Mouse (Mus musculus): ENCODE measurements at regions not wholly inside any gene's neighbourhood (a gene's known extent, or its start where the extent isn't known, plus 50 kb on each side); places are given as distances from the start of the nearest gene placed in this dataset.
"Not testable (repeated sequence)": the region's sequence is repeated elsewhere in the genome, so short reads cannot be mapped to it uniquely, and the experiment has no call there.

- Histone ChIP-seq H3K36me3 (no peaks in the 10 kb centered on the region), H3K9ac (no peak overlapping the region), H3K4me2 (no peak overlapping the region), H3K4me1 (0 out of 2 replicates have a peak, but pooled peaks cover 3% of the 10 kb centered on the region), H3K27ac (no peak overlapping the region), H3K4me3 (no peak overlapping the region), H3K9me3 (no peaks in the 10 kb centered on the region), H3K27me3 (no peaks in the 10 kb centered on the region)
- no peak for ATAC-seq (ENCODE audit: insufficient number of reproducible peaks, insufficient read depth, low FRiP score, low TSS enrichment, low read depth)
- WGBS: 50% methylated on average over 6 of the region's 6 CpGs
Measured at GRCm38 (mm10) chr4:71307176-71307612, 450.6 kb downstream of the Gm11232 start.

- no peak overlapping the region for H3K4me3 ChIP-seq
- H3K9me3 ChIP-seq: no peaks in the 10 kb centered on the region
- H3K9ac ChIP-seq: no peak overlapping the region
- H3K27ac ChIP-seq: no peak overlapping the region
- 77% methylated on average over 6 of the region's 6 CpGs for WGBS
- H3K4me2 ChIP-seq: no peak overlapping the region
- 0 out of 2 replicates have a peak, but pooled peaks cover 3% of the 10 kb centered on the region for H3K4me1 ChIP-seq
- no peak for ATAC-seq (ENCODE audit: insufficient number of reproducible peaks, insufficient read depth, low FRiP score, low TSS enrichment, low read depth)
- no peaks in the 10 kb centered on the region for H3K27me3 ChIP-seq
- H3K36me3 ChIP-seq: no peaks in the 10 kb centered on the region
Measured at GRCm38 (mm10) chr4:71306690-71307089, 451.1 kb downstream of the Gm11232 start.

- H3K4me3 ChIP-seq; H3K4me2 ChIP-seq; H3K4me1 ChIP-seq; H3K27me3 ChIP-seq; H3K36me3 ChIP-seq; H3K9ac ChIP-seq; H3K27ac ChIP-seq; ATAC-seq (ENCODE audit: insufficient number of reproducible peaks, insufficient read depth, low FRiP score, low TSS enrichment, low read depth): not testable (repeated sequence)
- peaks cover 25% of the 10 kb centered on the region for H3K9me3 ChIP-seq
- WGBS: 76% methylated on average over 3 of the region's 3 CpGs
Measured at GRCm38 (mm10) chr4:71295716-71296115, 462.0 kb downstream of the Gm11232 start.

- Histone ChIP-seq H3K9me3 (peaks cover 42% of the 10 kb centered on the region), H3K36me3 (no peaks in the 10 kb centered on the region), H3K4me2 (no peak overlapping the region), H3K4me3 (no peak overlapping the region), H3K27ac (no peak overlapping the region), H3K9ac (no peak overlapping the region), H3K4me1 (no peaks in the 10 kb centered on the region), H3K27me3 (no peaks in the 10 kb centered on the region)
- WGBS: 94% methylated on average over 10 of the region's 10 CpGs
- no peak for ATAC-seq (ENCODE audit: insufficient number of reproducible peaks, insufficient read depth, low FRiP score, low TSS enrichment, low read depth)
Measured at GRCm38 (mm10) chr4:71291741-71292149, 466.0 kb downstream of the Gm11232 start.

GRCm38 (mm10) chr4:71291111-71291740 is 466.5 kb downstream of the Gm11232 start:
- not testable (repeated sequence) for H3K27ac ChIP-seq; H3K4me3 ChIP-seq; ATAC-seq (ENCODE audit: insufficient number of reproducible peaks, insufficient read depth, low FRiP score, low TSS enrichment, low read depth); H3K4me1 ChIP-seq; H3K36me3 ChIP-seq; H3K9ac ChIP-seq; H3K4me2 ChIP-seq; H3K27me3 ChIP-seq
- WGBS: 94% methylated on average over 22 of the region's 22 CpGs
- peaks cover 42% of the 10 kb centered on the region for H3K9me3 ChIP-seq

GRCm38 (mm10) chr4:71283147-71283546 is 474.6 kb downstream of the Gm11232 start:
- Histone ChIP-seq H3K4me1 (no peaks in the 10 kb centered on the region), H3K27ac (no peak overlapping the region), H3K36me3 (no peaks in the 10 kb centered on the region), H3K4me3 (no peak overlapping the region), H3K27me3 (no peaks in the 10 kb centered on the region), H3K9ac (no peak overlapping the region), H3K4me2 (no peak overlapping the region), H3K9me3 (0 out of 2 replicates have a peak, but pooled peaks cover 4% of the 10 kb centered on the region)
- ATAC-seq (ENCODE audit: insufficient number of reproducible peaks, insufficient read depth, low FRiP score, low TSS enrichment, low read depth): no peak
- 87% methylated on average over 1 of the region's 1 CpGs for WGBS

- WGBS: 48% methylated on average over 1 of the region's 1 CpGs
- Histone ChIP-seq H3K36me3 (no peaks in the 10 kb centered on the region), H3K4me2 (no peak overlapping the region), H3K4me3 (no peak overlapping the region), H3K9me3 (no peaks in the 10 kb centered on the region), H3K9ac (no peak overlapping the region), H3K27ac (no peak overlapping the region), H3K4me1 (no peaks in the 10 kb centered on the region), H3K27me3 (no peaks in the 10 kb centered on the region)
- ATAC-seq (ENCODE audit: insufficient number of reproducible peaks, insufficient read depth, low FRiP score, low TSS enrichment, low read depth): no peak
Measured at GRCm38 (mm10) chr4:71279710-71280109, 478.1 kb downstream of the Gm11232 start.

- Histone ChIP-seq H3K4me1 (no peaks in the 10 kb centered on the region), H3K9me3 (no peaks in the 10 kb centered on the region), H3K9ac (no peak overlapping the region), H3K36me3 (no peaks in the 10 kb centered on the region), H3K4me2 (no peak overlapping the region), H3K4me3 (no peak overlapping the region), H3K27ac (no peak overlapping the region), H3K27me3 (no peaks in the 10 kb centered on the region)
- ATAC-seq (ENCODE audit: insufficient number of reproducible peaks, insufficient read depth, low FRiP score, low TSS enrichment, low read depth): no peak
- 64% methylated on average over 2 of the region's 2 CpGs for WGBS
Measured at GRCm38 (mm10) chr4:71259897-71260296, 497.9 kb downstream of the Gm11232 start.

- no peak overlapping the region for H3K27ac ChIP-seq
- H3K36me3 ChIP-seq: no peaks in the 10 kb centered on the region
- H3K9ac ChIP-seq: no peak overlapping the region
- no peaks in the 10 kb centered on the region; the same call in 1 of the 2 replicates for H3K9me3 ChIP-seq
- no peak overlapping the region for H3K4me2 ChIP-seq
- no peak for ATAC-seq (ENCODE audit: insufficient number of reproducible peaks, insufficient read depth, low FRiP score, low TSS enrichment, low read depth)
- WGBS: 38% methylated on average over 4 of the region's 4 CpGs
- no peaks in the 10 kb centered on the region for H3K27me3 ChIP-seq
- no peaks in the 10 kb centered on the region for H3K4me1 ChIP-seq
- H3K4me3 ChIP-seq: no peak overlapping the region
Measured at GRCm38 (mm10) chr4:71230497-71230872, 527.3 kb downstream of the Gm11232 start.

- WGBS: 85% methylated on average over 3 of the region's 3 CpGs
- no peaks in the 10 kb centered on the region for H3K27me3 ChIP-seq
- H3K4me3 ChIP-seq: no peak overlapping the region
- no peak overlapping the region for H3K4me2 ChIP-seq
- no peak overlapping the region for H3K27ac ChIP-seq
- H3K4me1 ChIP-seq: no peaks in the 10 kb centered on the region
- no peaks in the 10 kb centered on the region for H3K36me3 ChIP-seq
- no peak for ATAC-seq (ENCODE audit: insufficient number of reproducible peaks, insufficient read depth, low FRiP score, low TSS enrichment, low read depth)
- H3K9ac ChIP-seq: no peak overlapping the region
- H3K9me3 ChIP-seq: no peaks in the 10 kb centered on the region
Measured at GRCm38 (mm10) chr4:71229796-71230496, 527.8 kb downstream of the Gm11232 start.

GRCm38 (mm10) chr4:71226653-71227052 is 531.1 kb downstream of the Gm11232 start:
- H3K4me3 ChIP-seq: no peak overlapping the region
- H3K27me3 ChIP-seq: no peaks in the 10 kb centered on the region; the same call in none of the 2 replicates
- 86% methylated on average over 4 of the region's 4 CpGs for WGBS
- H3K9me3 ChIP-seq: no peaks in the 10 kb centered on the region
- no peak for ATAC-seq (ENCODE audit: insufficient number of reproducible peaks, insufficient read depth, low FRiP score, low TSS enrichment, low read depth)
- no peak overlapping the region for H3K9ac ChIP-seq
- H3K36me3 ChIP-seq: no peaks in the 10 kb centered on the region
- no peak overlapping the region for H3K4me2 ChIP-seq
- no peak overlapping the region for H3K27ac ChIP-seq
- no peaks in the 10 kb centered on the region for H3K4me1 ChIP-seq

GRCm38 (mm10) chr4:71218060-71218459 is 539.7 kb downstream of the Gm11232 start:
- H3K4me3 ChIP-seq: no peak overlapping the region
- H3K9me3 ChIP-seq: no peaks in the 10 kb centered on the region
- H3K9ac ChIP-seq: no peak overlapping the region
- no peaks in the 10 kb centered on the region for H3K36me3 ChIP-seq
- no peaks in the 10 kb centered on the region; the same call in 1 of the 2 replicates for H3K27me3 ChIP-seq
- WGBS: 22% methylated on average over 3 of the region's 3 CpGs
- no peak for ATAC-seq (ENCODE audit: insufficient number of reproducible peaks, insufficient read depth, low FRiP score, low TSS enrichment, low read depth)
- no peaks in the 10 kb centered on the region for H3K4me1 ChIP-seq
- H3K27ac ChIP-seq: no peak overlapping the region
- no peak overlapping the region for H3K4me2 ChIP-seq

Measured in embryonic facial prominence, embryonic 13.5 days (tissue).